Mouse (Mus musculus) midbrain, postnatal 0 days (tissue): ENCODE results near the gene Mta3. TPM values are rescaled to one million over a fixed set of nuclear protein-coding genes. Genes with fewer than 3 reads are reported as not detected.

Experiments
- ATAC-seq: fragments of 200-750 bp; cut with Nextera tagmentation; 2 replicates; pipeline ENCODE4 v1.8.0; 2017; ENCODE audit warnings: moderate number of reproducible peaks, mild to moderate bottlenecking, moderate TSS enrichment, moderate library complexity; ENCODE audit not compliant: low FRiP score
- DNase-seq: peaks from one replicate; pipeline ENCODE4 v3.0.0-alpha.2; 2015; ENCODE audit warnings: low spot score
- H3K27ac ChIP-seq: fragments of 300-500 bp; sonication (generic); 2 replicates; pipeline ENCODE4 v1.5.1; 2014; ENCODE audit warnings: low read depth, mild to moderate bottlenecking, low read length, mixed read lengths
- H3K27me3 ChIP-seq: fragments of 300-500 bp; sonication (generic); 2 replicates; pipeline ENCODE4 v1.6.1; 2014; ENCODE audit warnings: low read length, control low read depth, mixed read lengths; ENCODE audit not compliant: insufficient read depth
- H3K36me3 ChIP-seq: fragments of 300-500 bp; sonication (generic); 2 replicates; pipeline ENCODE4 v1.6.1; 2014; ENCODE audit warnings: low read length, control low read depth, mixed read lengths; ENCODE audit not compliant: insufficient read depth
- H3K4me1 ChIP-seq: fragments of 300-500 bp; sonication (generic); 2 replicates; pipeline ENCODE4 v1.6.1; 2014; ENCODE audit warnings: mild to moderate bottlenecking, control low read depth, antibody characterized with exemption, low read length, mixed read lengths; ENCODE audit not compliant: insufficient read depth
- H3K4me2 ChIP-seq: fragments of 300-500 bp; sonication (generic); 2 replicates; pipeline ENCODE4 v1.6.1; 2014; ENCODE audit warnings: low read depth, mild to moderate bottlenecking, low read length, mixed read lengths; ENCODE audit not compliant: poor library complexity, severe bottlenecking
- H3K4me3 ChIP-seq: fragments of 300-500 bp; sonication (generic); 2 replicates; pipeline ENCODE4 v1.5.1; 2014; ENCODE audit warnings: low read depth, mild to moderate bottlenecking, low read length, moderate library complexity
- H3K9ac ChIP-seq: fragments of 300-500 bp; sonication (generic); replicated peaks from 2 replicates; pipeline ENCODE4 v1.6.1; 2014; ENCODE audit warnings: mild to moderate bottlenecking, low read length, moderate library complexity, mixed read lengths; ENCODE audit not compliant: poor library complexity, severe bottlenecking
- H3K9me3 ChIP-seq: fragments of 300-500 bp; sonication (generic); 2 replicates; pipeline ENCODE4 v1.6.1; 2016; ENCODE audit warnings: low read length, control low read depth
- CTCF ChIP-seq: IDR thresholded peaks from 2 replicates; pipeline ENCODE4 v1.5.1; 2016; ENCODE audit warnings: antibody characterized with exemption, mild to moderate bottlenecking
- WGBS: fragments of 180-500 bp; shearing (Covaris S2); extraction: QIAGEN DNeasy Blood & Tissue Kit; methylation state at CpG from one replicate; pipeline ENCODE4 v1.1.7; 2014; 5-methylcytosine and 5-hydroxymethylcytosine counted together
- polyA plus RNA-seq: library from polyadenylated mRNA; unstranded; fragments of >200 nt; fragmentation: Nextera tagmentation; extraction: Ambion mirVana; gene quantifications from 2 replicates; pipeline ENCODE4 v1.2.1, GENCODE M21; 2015
- total RNA-seq: library from RNA; depleted of rRNA; stranded (reverse); fragments of >200 nt; gene quantifications from 2 replicates; pipeline ENCODE4 v1.2.3, GENCODE M21; 2014

Mta3 gene
- total and polyA plus RNA-seq, 2 experiments from 2014 or later = 28.9 to 43.6 TPM

DNA sequence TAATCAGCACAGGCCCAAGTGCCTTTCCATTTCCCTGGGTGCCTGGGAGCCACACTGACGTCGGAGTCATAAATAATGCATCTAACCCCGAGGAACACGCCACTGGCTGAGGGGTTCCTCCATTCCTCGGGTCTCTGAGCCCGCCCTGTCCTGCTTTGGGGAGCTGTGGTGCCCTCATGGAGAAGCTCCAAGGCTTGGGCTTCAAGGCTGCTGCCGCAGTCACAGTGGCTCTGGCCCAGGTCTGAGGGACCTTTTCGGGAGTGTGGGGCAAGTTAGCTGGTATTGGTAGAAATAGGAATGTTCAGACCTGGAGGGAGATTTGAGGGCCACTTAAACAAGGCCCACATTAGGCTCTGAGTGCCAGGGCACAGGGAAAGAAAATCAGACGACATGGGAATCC is 12.0 kb upstream of the Mta3 start:
- no peak overlapping the region for H3K4me3 ChIP-seq
- H3K9me3 ChIP-seq = no peaks in the 10 kb centered on the region
- no peaks in the 10 kb centered on the region for H3K4me1 ChIP-seq
- H3K36me3 ChIP-seq = no peaks in the 10 kb centered on the region
- H3K27me3 ChIP-seq = no peaks in the 10 kb centered on the region
- no peak overlapping the region for H3K9ac ChIP-seq
- no peak for ATAC-seq
- no peak for DNase-seq
- H3K4me2 ChIP-seq = no peak overlapping the region
- TF ChIP-seq CTCF = no peak
- no peak overlapping the region for H3K27ac ChIP-seq
- WGBS = 81% methylated on average over 9 of the region's 9 CpGs

DNA sequence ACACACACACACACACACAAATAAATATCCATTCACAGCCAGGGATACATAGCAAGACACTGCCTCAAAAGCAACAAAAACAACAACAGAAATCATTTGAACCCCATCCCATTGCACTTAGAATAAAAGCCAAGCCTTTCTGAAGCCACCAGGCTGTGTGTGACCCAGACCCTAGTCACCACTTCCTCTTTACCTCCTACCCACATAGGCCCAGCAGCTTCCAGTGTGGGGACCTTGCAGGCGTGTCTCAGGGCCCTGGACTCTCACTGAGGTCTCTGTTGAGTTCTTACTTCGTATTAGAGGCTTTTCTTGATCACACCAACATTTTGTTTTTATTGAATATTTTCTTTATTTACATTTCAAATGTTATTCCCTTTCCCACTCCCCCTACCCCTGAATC is 10.2 kb upstream of the Mta3 start:
- H3K36me3 ChIP-seq = no peaks in the 10 kb centered on the region
- DNase-seq (no peak), ATAC-seq (no peak)
- no peaks in the 10 kb centered on the region for H3K4me1 ChIP-seq
- H3K9ac ChIP-seq = no peak overlapping the region
- WGBS = 70% methylated on average over 2 of the region's 2 CpGs
- no peaks in the 10 kb centered on the region for H3K9me3 ChIP-seq
- TF ChIP-seq CTCF = no peak
- H3K4me2 ChIP-seq = no peak overlapping the region
- no peak overlapping the region for H3K4me3 ChIP-seq
- no peak overlapping the region for H3K27ac ChIP-seq
- H3K27me3 ChIP-seq = no peaks in the 10 kb centered on the region

- Histone ChIP-seq H3K4me2 (no peak overlapping the region), H3K36me3 (no peaks in the 10 kb centered on the region), H3K4me3 (no peak overlapping the region), H3K27ac (no peak overlapping the region), H3K9ac (no peak overlapping the region), H3K4me1 (no peaks in the 10 kb centered on the region), H3K27me3 (no peaks in the 10 kb centered on the region), H3K9me3 (no peaks in the 10 kb centered on the region)
- TF ChIP-seq CTCF = no peak
- ATAC-seq (no peak), DNase-seq (no peak)
- WGBS = 78% methylated on average over 8 of the region's 8 CpGs
These were observed 6.8 kb upstream of the Mta3 start for GRCm38 (mm10) chr17:83699062-83699724.

DNA sequence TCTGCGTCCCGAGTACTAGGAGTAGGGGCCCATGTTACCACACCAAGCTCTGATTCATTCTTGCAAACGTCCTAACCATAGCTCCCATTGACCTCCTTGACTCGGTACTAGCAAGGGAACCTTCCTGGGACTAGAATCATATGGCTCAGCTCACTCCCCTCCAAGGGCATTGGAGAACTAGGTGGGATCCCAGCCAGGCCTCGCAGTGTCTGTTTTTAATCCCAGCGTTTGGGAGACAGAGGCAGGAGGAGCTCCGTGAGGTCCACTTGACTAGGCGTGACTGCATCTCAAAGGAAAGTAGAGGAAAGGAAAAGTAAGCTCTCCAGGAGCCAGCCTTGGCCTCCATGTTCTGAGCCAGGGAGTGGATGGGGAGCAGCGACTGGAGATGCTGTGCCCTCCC is 5.8 kb upstream of the Mta3 start:
- Histone ChIP-seq H3K36me3 (no peaks in the 10 kb centered on the region), H3K27ac (no peak overlapping the region), H3K27me3 (no peaks in the 10 kb centered on the region), H3K4me3 (no peak overlapping the region), H3K9ac (no peak overlapping the region), H3K4me2 (no peak overlapping the region), H3K4me1 (no peaks in the 10 kb centered on the region), H3K9me3 (no peaks in the 10 kb centered on the region)
- DNase-seq = no peak
- WGBS = 84% methylated on average over 9 of the region's 9 CpGs
- TF ChIP-seq CTCF = no peak
- no peak for ATAC-seq

DNA sequence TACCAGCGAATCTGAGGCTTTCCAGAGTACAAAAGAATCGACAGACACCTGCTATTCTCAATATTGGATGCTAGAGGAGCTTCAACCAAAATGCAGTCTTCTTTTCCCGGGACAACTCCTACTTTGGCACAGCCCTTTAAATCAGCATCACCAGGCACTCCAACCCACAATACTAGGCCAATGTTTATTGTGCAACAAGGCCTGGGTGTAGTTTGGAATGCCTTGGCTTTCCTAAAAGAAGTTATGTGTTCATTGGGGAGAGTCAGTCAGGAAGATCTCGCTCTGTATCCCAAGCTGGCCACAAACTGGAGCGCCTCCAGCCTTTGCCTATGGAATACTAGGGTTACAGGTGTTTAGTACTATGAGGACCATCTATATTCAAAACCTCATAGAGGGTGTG is 1.5 kb upstream of the Mta3 start:
- H3K4me3 ChIP-seq = no peak overlapping the region
- DNase-seq (no peak), ATAC-seq (no peak)
- TF ChIP-seq CTCF = no peak
- no peak overlapping the region for H3K27ac ChIP-seq
- H3K9me3 ChIP-seq = no peaks in the 10 kb centered on the region
- H3K36me3 ChIP-seq = no peaks in the 10 kb centered on the region
- H3K9ac ChIP-seq = no peak overlapping the region
- 87% methylated on average over 5 of the region's 5 CpGs for WGBS
- H3K27me3 ChIP-seq = no peaks in the 10 kb centered on the region
- H3K4me1 ChIP-seq = no peaks in the 10 kb centered on the region
- no peak overlapping the region for H3K4me2 ChIP-seq

GRCm38 (mm10) chr17:83705352-83706115 is 429 bp upstream of the Mta3 start:
- no peak for TF ChIP-seq CTCF
- Histone ChIP-seq H3K4me3 (peak overlapping the region; percentile 79), H3K4me1 (no peaks in the 10 kb centered on the region), H3K9me3 (no peaks in the 10 kb centered on the region), H3K27ac (peak overlapping the region; percentile 83), H3K4me2 (peak overlapping the region; percentile 95), H3K9ac (peak overlapping the region; percentile 91), H3K36me3 (no peaks in the 10 kb centered on the region), H3K27me3 (no peaks in the 10 kb centered on the region)
- peak; percentile 73 for ATAC-seq
- WGBS = 2% methylated on average over 23 of the region's 38 CpGs
- DNase-seq = peak; percentile 79
